Mouse (Mus musculus) brown adipose tissue, adult 24 weeks (tissue): ENCODE results near the gene Slc9a9. TPM values are rescaled to one million over a fixed set of nuclear protein-coding genes. Genes with fewer than 3 reads are reported as not detected.

Experiments
- H3K27ac ChIP-seq: fragments of 200-500 bp; replicated peaks from 2 replicates; pipeline ENCODE4 v1.5.1; 2012; ENCODE audit warnings: low read depth, mild to moderate bottlenecking, low read length
- H3K4me1 ChIP-seq: fragments of 200-500 bp; 2 replicates; pipeline ENCODE4 v1.6.1; 2012; ENCODE audit warnings: low read length, mixed read lengths; ENCODE audit not compliant: control insufficient read depth, insufficient read depth, insufficient read length
- H3K4me3 ChIP-seq: fragments of 200-500 bp; 2 replicates; pipeline ENCODE4 v1.5.1; 2012; ENCODE audit warnings: low read depth, mild to moderate bottlenecking, low read length, moderate library complexity; ENCODE audit not compliant: insufficient read depth
- polyA plus RNA-seq: library from polyadenylated mRNA; stranded (reverse); fragments of >200 nt; gene quantifications from 2 replicates; pipeline ENCODE4 v1.2.4, GENCODE M21; 2012; ENCODE audit not compliant: missing spikeins, insufficient read depth, insufficient read length

Slc9a9 gene
- polyA plus RNA-seq, 1 experiment = 2.0 TPM

- Histone ChIP-seq H3K4me1 (no peaks in the 10 kb centered on the region), H3K27ac (no peak overlapping the region), H3K4me3 (no peak overlapping the region)
Observed at GRCm38 (mm10) chr9:94958382-94958781, 288.7 kb downstream of the Slc9a9 start.

GRCm38 (mm10) chr9:94968596-94969120, 298.9 kb downstream of the Slc9a9 start:
- Histone ChIP-seq H3K4me3 (no peak overlapping the region), H3K4me1 (no peaks in the 10 kb centered on the region), H3K27ac (no peak overlapping the region)

- no peak overlapping the region for H3K4me3 ChIP-seq
- H3K27ac ChIP-seq = no peak overlapping the region
- no peaks in the 10 kb centered on the region for H3K4me1 ChIP-seq
Observed at GRCm38 (mm10) chr9:94969131-94969530, 299.4 kb downstream of the Slc9a9 start.

GRCm38 (mm10) chr9:94972021-94972420, 302.3 kb downstream of the Slc9a9 start:
- Histone ChIP-seq H3K27ac (no peak overlapping the region), H3K4me1 (no peaks in the 10 kb centered on the region), H3K4me3 (no peak overlapping the region)

- H3K27ac ChIP-seq = no peak overlapping the region
Observed at GRCm38 (mm10) chr9:94972693-94973092, 303.0 kb downstream of the Slc9a9 start.

GRCm38 (mm10) chr9:94976191-94976590, 306.5 kb downstream of the Slc9a9 start:
- no peak overlapping the region for H3K27ac ChIP-seq

More at GRCm38 (mm10) chr9:94972693-94973092, 303.0 kb downstream of the Slc9a9 start:
- no peaks in the 10 kb centered on the region for H3K4me1 ChIP-seq
- no peak overlapping the region for H3K4me3 ChIP-seq

GRCm38 (mm10) chr9:94993575-94993974, 323.9 kb downstream of the Slc9a9 start:
- no peak overlapping the region for H3K27ac ChIP-seq
- no peaks in the 10 kb centered on the region for H3K4me1 ChIP-seq

More at GRCm38 (mm10) chr9:94976191-94976590, 306.5 kb downstream of the Slc9a9 start:
- Histone ChIP-seq H3K4me3 (no peak overlapping the region), H3K4me1 (no peaks in the 10 kb centered on the region)

GRCm38 (mm10) chr9:95020136-95020706, 350.5 kb downstream of the Slc9a9 start:
- Histone ChIP-seq H3K4me3 (no peak overlapping the region), H3K4me1 (no peaks in the 10 kb centered on the region), H3K27ac (no peak overlapping the region)

More at GRCm38 (mm10) chr9:94993575-94993974, 323.9 kb downstream of the Slc9a9 start:
- no peak overlapping the region for H3K4me3 ChIP-seq

- no peak overlapping the region for H3K27ac ChIP-seq
- no peaks in the 10 kb centered on the region for H3K4me1 ChIP-seq
- H3K4me3 ChIP-seq = no peak overlapping the region
Observed at GRCm38 (mm10) chr9:95034140-95034970, 364.6 kb downstream of the Slc9a9 start.

- Histone ChIP-seq H3K4me1 (no peaks in the 10 kb centered on the region), H3K27ac (no peak overlapping the region), H3K4me3 (no peak overlapping the region)
Observed at GRCm38 (mm10) chr9:95036209-95036608, 366.5 kb downstream of the Slc9a9 start.

GRCm38 (mm10) chr9:95042420-95042819, 372.7 kb downstream of the Slc9a9 start:
- no peaks in the 10 kb centered on the region for H3K4me1 ChIP-seq
- H3K4me3 ChIP-seq = no peak overlapping the region
- H3K27ac ChIP-seq = no peak overlapping the region

- Histone ChIP-seq H3K4me1 (no peaks in the 10 kb centered on the region), H3K4me3 (no peak overlapping the region), H3K27ac (no peak overlapping the region)
Observed at GRCm38 (mm10) chr9:95052160-95052559, 382.5 kb downstream of the Slc9a9 start.

GRCm38 (mm10) chr9:95053183-95053582, 383.5 kb downstream of the Slc9a9 start:
- Histone ChIP-seq H3K4me3 (no peak overlapping the region), H3K27ac (no peak overlapping the region), H3K4me1 (no peaks in the 10 kb centered on the region)

GRCm38 (mm10) chr9:95055843-95056242, 386.1 kb downstream of the Slc9a9 start:
- no peak overlapping the region for H3K4me3 ChIP-seq
- no peak overlapping the region for H3K27ac ChIP-seq
- H3K4me1 ChIP-seq = no peaks in the 10 kb centered on the region

GRCm38 (mm10) chr9:95060702-95061101, 391.0 kb downstream of the Slc9a9 start:
- no peak overlapping the region for H3K4me3 ChIP-seq
- H3K27ac ChIP-seq = no peak overlapping the region
- H3K4me1 ChIP-seq = no peaks in the 10 kb centered on the region
